Mouse (Mus musculus): ENCODE results near the gene Ncoa1. TPM values are rescaled to one million over a fixed set of nuclear protein-coding genes. Genes with fewer than 3 reads are reported as not detected.
A peak's percentile ranks its signal among the peaks of the same experiment; 100 is the strongest.
"Not testable (repeated sequence)": the region's sequence is repeated elsewhere in the genome, so short reads cannot be mapped to it uniquely, and the experiment has no call there.

The Ncoa1 gene
- total RNA-seq, 2 experiments from 2014 or later = 138 to 140 TPM

GRCm38 (mm10) chr12:4342087-4342486 lies 134.9 kb downstream of the Ncoa1 start:
- DNase-seq (ENCODE audit: low spot score in 2 of 2) = no peak

DNA sequence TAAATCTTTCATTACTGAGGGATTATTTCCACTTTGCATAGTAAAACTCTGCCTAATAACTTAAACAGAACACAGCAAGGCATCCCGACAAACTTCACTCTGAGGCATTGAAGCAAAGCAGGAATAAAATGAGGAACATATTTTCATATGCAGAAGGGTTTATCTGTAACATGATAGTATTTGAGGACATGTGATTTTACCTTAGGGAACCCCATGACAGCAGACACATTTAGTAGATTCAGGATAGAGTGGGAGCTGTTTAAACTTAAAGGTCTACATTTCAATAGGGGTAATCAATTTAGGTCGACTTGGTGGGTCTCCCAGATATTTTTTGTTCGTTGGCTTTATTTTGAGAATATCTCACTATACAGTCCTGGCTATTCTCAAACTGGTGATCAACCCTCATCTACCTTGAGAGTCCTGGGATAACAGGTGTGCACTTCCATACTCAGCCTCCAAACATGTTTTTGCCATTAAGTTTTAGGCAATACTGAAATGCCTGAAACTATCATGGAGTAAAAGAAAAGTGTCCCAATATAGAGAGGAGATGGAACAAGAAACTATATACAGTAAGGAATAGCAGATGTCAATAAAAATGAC lies 136.6 kb downstream of the Ncoa1 start:
- DNase-seq (ENCODE audit: low spot score in 2 of 2) = no peak

- no peak for DNase-seq (ENCODE audit: low spot score in 2 of 2)
Measured at GRCm38 (mm10) chr12:4323604-4324003, 153.4 kb downstream of the Ncoa1 start.

GRCm38 (mm10) chr12:4322227-4322626 lies 154.8 kb downstream of the Ncoa1 start:
- no peak for DNase-seq (ENCODE audit: low spot score in 2 of 2)

GRCm38 (mm10) chr12:4313824-4314223 lies 163.2 kb downstream of the Ncoa1 start:
- no peak for DNase-seq (ENCODE audit: low spot score in 2 of 2)

DNA sequence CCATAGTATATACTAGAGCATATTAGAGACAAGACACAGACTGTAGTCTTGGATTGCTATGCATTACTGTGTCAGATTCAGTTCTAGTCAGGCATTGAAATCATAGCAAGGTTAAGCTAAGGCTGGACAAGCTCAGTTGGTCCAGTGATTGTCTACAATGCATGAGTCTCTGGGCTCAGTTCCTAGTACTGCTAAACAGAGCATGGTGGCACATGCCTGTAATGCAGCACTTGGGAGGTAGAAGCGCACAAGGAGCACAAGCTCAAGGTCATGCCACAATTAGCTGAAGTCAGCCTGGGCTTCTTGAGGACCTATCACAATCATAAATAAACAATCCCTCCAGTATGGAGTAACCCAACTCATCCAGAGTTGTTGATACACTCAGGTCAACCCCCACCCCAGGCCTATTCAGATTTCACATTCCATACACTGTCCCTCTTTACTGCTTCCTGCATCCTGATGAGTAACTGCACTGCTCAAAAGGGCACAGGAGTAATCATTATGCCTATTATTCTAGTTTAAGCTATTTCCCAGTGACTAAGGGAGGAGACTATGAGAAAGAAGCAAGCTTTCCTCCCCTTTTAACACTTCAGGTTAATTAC lies 170.2 kb downstream of the Ncoa1 start:
- DNase-seq (ENCODE audit: low spot score in 2 of 2) = no peak

- DNase-seq (ENCODE audit: low spot score in 2 of 2) = no peak
Measured at GRCm38 (mm10) chr12:4299300-4299699, 177.7 kb downstream of the Ncoa1 start.

DNA sequence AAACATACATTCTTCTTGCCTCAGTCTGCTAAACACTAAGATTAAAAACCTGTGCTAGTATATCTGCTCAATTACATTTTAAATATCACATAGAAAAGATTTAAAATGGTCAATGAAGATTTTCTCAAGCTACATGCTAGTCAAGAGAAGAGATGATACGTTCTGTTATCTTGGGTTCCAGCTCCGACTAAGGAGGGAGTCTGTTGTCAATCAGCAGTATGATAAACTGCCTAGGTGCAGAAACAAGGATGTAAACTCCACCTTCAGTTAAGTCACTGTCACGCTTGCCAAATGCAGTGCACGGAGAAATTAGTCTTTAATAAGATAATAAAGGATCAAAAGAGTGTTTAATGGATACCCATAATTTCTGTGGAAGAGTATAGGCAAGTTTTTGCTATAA lies 178.4 kb downstream of the Ncoa1 start:
- no peak for DNase-seq (ENCODE audit: low spot score in 2 of 2)

DNA sequence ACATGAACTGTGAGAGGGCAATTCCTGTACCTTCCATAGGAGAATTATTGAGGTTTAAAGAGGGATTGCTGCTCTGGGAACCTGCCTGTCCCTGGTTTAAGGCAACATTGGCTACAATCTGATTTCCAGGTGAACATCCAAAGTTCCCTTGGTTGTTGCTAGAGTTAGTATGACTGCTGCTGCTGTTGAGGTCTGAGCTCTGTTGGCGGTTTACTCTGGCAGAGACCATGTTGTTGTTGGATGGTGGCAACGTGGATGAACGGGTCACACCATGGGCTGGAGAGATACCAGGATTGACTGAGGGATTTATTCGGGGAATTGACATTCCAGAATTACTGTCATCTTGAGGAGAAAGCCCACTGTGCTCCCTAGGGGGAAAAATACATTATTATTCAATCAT lies 181.1 kb downstream of the Ncoa1 start:
- no peak for DNase-seq (ENCODE audit: low spot score in 2 of 2)

GRCm38 (mm10) chr12:4295281-4295680 lies 181.7 kb downstream of the Ncoa1 start:
- DNase-seq (ENCODE audit: low spot score in 2 of 2) = no peak

- no peak for DNase-seq (ENCODE audit: low spot score in 2 of 2)
Measured at GRCm38 (mm10) chr12:4293813-4294212, 183.2 kb downstream of the Ncoa1 start.

DNA sequence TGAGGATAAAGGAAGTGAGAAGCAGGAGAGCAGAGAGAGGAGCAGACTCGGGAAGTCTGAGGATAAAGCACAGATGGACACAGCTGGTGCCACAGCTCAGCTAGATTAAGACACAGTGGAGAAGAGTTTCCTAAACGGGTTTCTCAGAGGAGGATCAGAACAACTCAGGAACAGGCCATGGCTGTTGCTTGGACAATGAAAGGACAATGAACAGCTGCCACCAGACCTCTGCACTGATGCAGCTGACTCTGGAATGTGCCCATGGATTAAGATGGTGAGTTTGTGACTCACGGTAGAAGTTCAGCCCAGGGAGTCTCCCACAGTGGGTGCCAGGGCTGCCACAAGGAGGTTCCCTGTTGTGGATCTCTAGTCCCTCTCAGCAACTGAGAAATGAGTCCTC lies 191.8 kb downstream of the Ncoa1 start:
- DNase-seq (ENCODE audit: low spot score in 2 of 2) = no peak

DNA sequence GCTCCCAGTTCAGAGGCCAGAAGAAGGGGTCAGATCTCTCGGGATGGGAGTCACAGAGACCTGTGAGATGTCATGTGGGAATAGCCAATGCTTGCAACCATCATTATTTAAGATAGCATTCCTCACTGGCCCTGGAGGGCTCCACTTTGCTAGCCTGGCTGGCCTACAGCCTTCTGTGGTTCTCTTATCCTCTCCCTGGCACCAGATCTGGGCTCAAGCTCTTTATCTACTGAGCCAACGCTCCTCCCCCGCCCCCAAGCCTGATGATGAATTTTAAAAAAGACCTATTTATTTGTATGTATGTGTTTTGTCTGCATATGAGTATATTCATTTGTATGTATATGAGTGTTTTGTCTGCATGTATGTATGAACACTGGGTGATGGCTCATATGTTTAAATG lies 197.1 kb downstream of the Ncoa1 start:
- no peak for DNase-seq (ENCODE audit: low spot score in 2 of 2)

- DNase-seq (ENCODE audit: low spot score in 2 of 2) = no peak
Measured at GRCm38 (mm10) chr12:4278978-4279755, 197.8 kb downstream of the Ncoa1 start.

DNA sequence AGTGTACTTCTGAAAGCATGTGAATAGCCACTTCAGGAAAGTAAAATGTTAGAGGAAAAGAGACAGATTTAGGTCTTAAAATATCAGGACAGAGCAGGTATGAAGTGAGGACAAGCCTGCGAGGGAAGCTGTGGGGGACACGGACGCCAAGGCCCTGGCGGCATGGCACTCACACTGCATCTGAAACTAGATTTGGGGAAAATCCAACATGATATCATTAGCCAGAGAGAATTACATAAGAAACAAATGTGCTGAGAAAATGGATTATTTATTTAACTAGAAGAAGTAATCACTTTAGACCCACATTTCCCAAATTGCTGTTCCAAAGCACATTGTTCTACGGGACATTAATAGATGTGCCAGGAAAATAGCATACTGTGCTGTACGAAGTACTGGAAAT lies 205.9 kb downstream of the Ncoa1 start:
- peak in 1 of 2 experiments; percentile 68 for DNase-seq (ENCODE audit: low spot score in 2 of 2)

- DNase-seq (ENCODE audit: low spot score in 2 of 2) = no peak
Measured at GRCm38 (mm10) chr12:4267765-4268164, 209.2 kb downstream of the Ncoa1 start.

- DNase-seq (ENCODE audit: low spot score in 2 of 2) = peak in 1 of 2 experiments; percentile 46
Measured at GRCm38 (mm10) chr12:4252742-4253655, 224.0 kb downstream of the Ncoa1 start.

DNA sequence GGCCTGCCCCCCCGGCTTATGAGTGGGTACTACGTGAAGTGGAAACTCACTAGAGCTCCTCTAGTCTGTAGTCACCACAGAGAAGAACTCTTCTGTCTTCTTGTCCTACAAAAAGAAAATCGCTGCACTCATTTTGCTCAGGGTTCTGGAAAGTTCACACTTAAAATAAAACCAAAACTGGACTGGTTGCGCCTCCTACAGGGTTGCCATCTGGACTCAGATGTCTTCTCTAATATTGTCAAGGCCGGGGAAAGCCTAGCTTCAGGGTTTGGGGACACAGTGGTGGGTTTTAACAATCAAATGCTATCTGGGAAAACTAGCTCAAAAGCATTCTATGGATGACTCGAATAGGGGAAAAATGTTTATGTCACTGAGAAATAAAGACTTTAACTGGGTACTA lies 227.2 kb downstream of the Ncoa1 start:
- no peak for DNase-seq (ENCODE audit: low spot score in 2 of 2)

- DNase-seq (ENCODE audit: low spot score in 2 of 2) = no peak
Measured at GRCm38 (mm10) chr12:4245742-4246141, 231.2 kb downstream of the Ncoa1 start.

GRCm38 (mm10) chr12:4243805-4244204 lies 233.2 kb downstream of the Ncoa1 start:
- DNase-seq (ENCODE audit: low spot score in 2 of 2) = no peak

DNA sequence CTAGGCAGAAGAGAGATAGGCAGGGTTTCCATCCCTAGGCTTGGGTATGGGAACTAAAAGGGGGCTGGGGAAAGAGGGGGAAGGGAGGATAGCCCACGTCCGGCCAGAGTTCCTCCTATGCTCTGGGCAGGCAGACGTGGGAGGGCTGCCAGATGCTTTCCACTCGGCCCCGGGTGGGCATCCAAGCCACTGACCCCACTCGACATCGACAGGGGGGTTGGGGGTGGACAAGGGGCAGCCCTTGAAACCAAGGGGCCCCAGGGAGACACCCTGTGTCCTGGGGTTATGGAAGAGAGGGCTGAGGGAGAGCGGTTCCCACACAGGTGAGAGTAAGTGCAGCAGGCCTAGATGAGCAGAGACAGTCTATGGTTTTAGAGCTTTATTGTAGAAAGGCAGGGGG lies 236.7 kb downstream of the Ncoa1 start:
- not testable (repeated sequence) for DNase-seq (ENCODE audit: low spot score in 2 of 2)

Measured in layer of hippocampus, adult 18-20 months (tissue).